Mouse (Mus musculus): ENCODE measurements at regions not wholly inside any gene's neighbourhood (a gene's known extent, or its start where the extent isn't known, plus 50 kb on each side); places are given as distances from the start of the nearest gene placed in this dataset.
A peak's percentile ranks its signal among the peaks of the same experiment; 100 is the strongest.

DNA sequence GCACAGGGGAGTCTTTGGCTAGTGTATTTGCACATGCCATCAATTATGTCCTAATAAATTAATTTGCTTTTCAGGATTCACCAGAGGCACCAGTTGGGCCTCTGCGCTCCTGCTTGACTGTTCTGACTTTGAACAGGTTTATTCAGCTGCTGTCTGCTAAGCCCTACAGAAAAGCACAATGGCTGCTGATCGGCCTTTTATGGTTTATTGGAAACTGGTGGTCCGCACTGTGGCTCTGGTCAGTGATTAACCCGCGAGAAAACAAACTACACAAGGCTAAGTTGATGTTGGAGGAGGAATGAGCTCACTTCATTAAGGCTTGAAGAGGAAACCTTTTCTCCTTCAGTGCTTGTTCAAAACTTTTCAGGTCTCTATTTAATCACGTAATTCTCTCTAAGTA, 208.4 kb upstream of the Gpr101 start:
- DNase-seq (ENCODE audit: low spot score) = no peak

DNA sequence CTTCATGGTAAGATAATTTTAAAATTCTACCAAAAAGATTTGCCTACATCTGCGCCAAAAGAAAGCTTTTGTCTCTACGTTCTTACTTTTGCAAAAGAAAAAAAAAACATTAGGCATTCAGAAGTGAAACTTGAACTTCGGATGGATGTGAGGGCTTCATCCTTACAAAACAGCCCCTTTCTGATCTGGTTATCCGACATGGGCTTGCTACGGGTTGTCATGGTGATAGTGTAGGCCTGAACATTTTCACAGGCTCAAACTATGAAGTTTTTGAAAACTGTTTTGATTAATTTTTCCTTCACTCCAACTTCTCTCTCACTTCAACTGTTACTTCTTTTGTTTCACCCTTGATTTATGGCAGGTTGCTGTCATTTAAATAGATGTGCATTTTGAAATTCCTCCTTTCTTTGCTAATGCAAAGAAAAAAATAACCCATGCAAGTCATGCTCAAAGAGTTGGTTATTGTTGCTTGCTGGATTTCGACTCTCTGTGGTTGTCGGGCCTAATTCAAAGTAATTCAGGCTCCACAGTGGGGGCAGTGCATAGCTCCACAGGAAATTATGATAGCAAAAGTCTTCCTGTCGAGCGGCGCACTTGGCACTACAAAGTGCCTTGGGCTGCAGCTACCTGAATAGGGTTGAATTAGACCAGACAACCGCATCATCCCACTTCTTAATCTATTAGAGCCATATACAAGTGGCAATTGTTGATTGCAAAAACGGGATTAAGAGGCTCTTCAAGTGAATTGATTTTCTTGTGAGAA, 205.7 kb upstream of the Gpr101 start:
- no peak for DNase-seq (ENCODE audit: low spot score)

DNA sequence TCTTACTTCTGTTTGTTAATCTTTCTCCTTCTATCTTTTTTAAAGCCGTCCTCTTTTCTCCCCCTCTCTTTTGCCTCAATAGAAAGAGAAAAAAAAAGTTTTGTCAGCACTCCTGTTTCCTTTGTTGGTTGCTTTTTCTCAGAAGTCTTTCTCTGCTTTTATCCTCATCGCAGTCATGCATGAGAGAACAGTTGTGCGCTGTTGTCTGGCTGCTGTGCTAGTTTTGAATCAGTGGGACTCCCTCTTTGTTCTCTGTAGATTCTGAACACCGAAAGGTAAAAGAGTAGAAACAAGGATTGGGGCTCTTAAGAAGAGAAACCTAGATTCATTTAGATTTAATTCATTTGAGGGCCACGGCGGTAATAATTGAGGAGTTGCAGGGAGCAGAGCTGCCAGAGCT, 204.9 kb upstream of the Gpr101 start:
- no peak for DNase-seq (ENCODE audit: low spot score)

DNA sequence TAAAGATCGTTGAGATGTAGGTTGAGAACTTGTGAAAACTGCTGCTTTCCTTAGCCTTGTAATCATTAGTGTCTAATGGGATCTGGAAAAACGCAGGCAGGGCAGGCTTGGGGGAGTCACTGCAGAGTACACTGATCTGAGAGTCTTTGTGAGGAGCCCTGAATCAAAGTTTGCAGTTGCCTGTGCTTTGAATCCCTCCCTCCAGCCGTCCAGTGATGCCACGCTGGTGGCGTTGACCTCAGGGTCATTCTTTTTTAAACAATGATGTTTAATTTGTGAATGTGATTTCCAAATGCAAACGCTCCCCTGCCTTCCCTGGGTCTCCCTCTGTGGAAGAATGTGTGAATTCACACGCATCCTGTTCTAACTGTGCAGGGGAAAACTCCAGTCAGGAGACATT, 204.4 kb upstream of the Gpr101 start:
- no peak for DNase-seq (ENCODE audit: low spot score)

DNA sequence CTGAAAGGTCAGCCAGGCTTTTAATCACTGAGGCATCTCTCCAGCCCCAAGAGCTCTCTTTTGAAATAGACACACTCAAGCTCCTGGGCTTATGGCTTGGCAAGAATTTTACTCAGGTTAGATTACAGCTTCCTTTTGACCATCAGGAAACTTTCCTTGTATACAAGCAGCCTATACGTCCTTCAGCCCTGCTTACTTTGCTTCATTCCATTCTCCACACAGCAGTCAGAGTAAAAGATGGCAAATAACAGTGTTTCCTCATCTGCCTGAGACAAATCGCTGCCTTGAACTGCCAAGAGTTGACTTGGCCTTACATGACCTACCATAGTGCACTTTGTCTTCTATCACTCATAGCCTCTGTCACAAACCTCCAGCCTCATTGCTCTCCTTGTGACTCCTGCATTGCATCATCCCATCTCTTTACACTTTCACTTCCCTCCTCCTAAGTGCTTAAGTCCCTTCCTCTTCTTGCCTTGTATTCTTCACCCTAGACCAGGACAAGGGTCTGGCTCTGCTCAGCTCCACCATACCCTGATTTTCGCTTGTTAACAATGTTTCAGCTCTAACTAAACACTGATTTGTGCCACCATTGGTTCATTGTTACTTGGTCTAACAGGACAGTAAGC, 203.2 kb upstream of the Gpr101 start:
- no peak for DNase-seq (ENCODE audit: low spot score)

DNA sequence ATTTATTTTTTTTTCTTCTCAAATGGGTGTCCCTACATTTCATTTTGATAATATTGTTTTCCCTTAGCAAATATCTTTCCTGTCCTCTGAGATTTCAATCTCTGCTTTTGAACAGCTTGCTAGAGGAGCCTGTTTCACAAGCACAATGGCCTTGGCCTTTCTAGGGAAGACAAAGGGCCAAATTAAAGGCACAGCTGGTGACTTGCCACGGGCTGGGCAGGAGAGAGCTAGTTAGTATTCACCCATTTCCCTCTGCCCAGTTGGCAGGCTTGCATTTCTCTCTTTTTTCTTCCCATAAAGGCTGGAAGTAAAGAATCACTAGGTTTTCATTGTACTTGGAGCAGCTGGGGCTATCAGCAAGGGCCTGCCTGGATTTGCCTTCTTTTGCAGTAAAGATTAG, 188.9 kb upstream of the Gpr101 start:
- DNase-seq (ENCODE audit: low spot score) = peak; percentile 7

DNA sequence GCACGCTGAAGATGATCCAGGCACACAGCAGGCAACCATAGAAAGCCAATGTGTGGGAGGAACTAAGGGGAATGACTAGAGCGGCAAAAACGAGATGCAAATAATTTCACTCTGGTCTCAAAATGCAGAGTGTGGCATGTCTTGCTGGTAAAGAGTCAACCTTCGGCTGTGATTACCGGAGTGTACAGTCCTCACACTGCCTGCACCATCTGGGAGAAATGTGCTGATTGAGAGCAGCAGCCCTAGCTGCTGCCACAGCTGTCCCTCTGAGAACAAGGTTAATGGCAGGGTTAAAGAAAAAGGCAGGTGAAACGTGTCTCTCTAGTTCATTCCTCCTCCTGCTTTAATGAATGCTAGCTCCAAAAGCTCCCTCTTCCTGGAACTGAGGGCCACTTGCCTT, 173.2 kb upstream of the Gpr101 start:
- DNase-seq (ENCODE audit: low spot score) = no peak

DNA sequence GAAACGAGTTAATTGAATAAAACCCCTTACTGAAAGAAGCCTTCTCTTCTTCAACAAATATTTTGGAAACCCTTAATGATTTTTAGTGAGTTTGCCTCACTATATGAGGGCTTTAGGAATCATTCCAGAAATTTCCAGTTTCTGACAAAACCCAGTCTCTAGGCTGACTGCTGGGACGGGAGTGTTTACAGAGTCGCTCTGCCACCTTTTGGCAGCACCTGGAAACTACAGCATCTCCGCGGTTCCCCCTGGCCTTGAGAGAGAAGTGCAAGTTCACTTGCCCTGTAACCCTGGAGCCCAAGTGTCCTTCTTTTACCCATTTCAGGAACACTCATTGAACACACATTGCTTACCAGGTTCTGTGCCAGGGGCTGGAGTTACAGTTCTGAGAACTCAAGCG, 171.4 kb upstream of the Gpr101 start:
- DNase-seq (ENCODE audit: low spot score) = peak; percentile 5

DNA sequence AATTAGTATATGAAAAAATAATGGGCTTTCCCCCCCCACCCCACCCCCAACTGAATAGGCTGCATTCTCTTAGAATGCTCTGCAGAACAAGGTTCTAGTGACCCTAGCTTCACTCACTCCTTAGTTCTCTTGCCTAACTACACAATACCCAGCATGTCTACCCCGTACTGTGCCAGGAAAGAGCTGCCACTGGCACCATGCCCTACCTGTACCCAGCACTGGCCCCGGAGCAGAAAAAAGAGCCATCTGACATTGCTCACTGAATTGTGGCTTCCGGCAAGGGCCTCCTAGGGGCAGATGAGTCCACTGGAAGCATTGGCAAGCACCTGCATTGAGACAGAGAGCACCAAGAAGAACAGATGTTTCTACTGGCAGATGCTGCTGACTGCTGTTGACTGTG, 156.0 kb upstream of the Gpr101 start:
- DNase-seq (ENCODE audit: low spot score) = no peak

DNA sequence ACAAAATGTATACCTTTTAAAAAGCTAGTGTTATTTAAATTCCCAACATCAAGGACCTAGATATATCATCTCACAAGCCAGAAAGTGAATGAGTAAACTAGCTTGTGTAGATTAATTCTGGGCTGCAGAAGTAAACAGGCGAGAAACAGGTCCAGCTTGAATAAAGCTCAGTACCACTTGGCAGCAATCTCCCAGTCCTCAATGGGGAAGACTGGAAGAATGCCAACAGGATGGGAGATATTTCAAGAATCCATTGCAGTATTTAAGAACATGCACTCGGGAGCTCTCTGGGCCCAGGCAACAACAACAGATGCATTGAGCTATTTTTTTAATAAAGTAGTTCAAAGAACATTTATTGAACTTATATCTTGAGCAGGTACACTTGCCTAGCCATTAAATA, 152.5 kb upstream of the Gpr101 start:
- no peak for DNase-seq (ENCODE audit: low spot score)

DNA sequence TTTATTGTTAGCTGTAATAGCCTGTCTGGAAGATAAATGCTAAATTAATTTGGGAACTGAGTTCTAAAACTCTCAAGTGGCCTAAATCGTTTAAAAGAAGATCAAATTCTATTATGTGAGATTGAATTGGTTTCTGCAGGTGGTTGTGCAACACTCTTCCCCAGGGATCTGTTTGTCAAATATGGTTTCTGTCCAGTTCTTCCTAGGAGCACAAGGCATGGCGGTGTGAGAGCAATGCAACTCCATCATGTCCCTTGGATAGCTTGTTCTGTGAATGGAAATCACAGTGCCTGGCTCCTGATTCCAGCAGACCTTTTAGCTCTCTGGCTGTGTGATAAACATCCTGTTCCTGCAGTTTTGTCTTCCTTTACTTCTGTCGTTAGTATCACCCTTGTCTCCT, 151.9 kb upstream of the Gpr101 start:
- DNase-seq (ENCODE audit: low spot score) = no peak

All from ovary, adult 18-20 months (tissue).